Mouse (Mus musculus) embryo, embryonic 9.5 days (tissue): ENCODE data around the gene Mgat3.

Source experiments
- DNase-seq: peaks from one replicate; pipeline ENCODE4 v3.0.0-alpha.2; 2017; ENCODE audit errors: extremely low spot score

Mgat3 gene

DNA sequence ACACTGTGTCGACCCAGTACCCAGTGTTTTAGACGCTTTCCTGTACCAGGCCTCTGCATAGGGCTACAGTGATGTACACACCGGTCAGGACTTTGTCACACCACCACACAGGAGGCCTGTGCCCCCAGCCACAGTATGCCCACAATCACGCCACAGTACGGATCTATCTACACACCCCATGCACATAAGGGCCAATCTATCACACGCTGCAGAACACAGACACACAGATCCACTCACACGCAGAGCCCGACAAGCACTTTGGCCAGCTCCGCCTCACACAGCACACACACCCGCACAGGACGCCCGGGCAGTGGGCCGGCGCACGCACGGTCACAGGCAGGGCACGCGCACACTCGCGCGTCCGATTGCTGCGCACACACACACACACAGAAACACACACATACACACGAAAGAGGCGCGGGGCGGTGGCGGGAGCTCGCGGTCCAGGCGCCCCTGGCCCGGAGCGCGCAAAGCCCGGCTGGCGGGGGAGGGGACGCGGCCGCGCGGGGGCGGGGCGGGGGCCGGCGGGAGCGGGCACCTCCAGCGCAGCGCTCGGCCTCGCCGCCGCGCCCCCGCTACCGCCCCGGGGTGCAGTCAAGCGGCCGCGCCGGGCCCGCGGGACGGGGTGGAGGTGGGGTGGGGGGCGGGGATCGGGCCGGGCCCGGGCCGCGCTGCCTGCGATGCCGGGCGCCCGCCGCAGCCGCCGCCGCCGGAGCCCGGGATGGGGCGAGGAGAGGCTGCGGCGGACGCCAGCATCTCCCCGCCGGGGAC, at the start of gene Mgat3:
Gene Mgat3 (plus strand): TSS at position 721 of the 771 bp plus-strand sequence.
- DNase-seq: peak; percentile 69

- no peak for DNase-seq
Measured at GRCm38 (mm10) chr15:80124651-80125050, 48.9 kb upstream of the Mgat3 start.

GRCm38 (mm10) chr15:80127191-80127590, 46.3 kb upstream of the Mgat3 start:
- no peak for DNase-seq

- DNase-seq: no peak
Measured at GRCm38 (mm10) chr15:80129982-80130381, 43.5 kb upstream of the Mgat3 start.

DNA sequence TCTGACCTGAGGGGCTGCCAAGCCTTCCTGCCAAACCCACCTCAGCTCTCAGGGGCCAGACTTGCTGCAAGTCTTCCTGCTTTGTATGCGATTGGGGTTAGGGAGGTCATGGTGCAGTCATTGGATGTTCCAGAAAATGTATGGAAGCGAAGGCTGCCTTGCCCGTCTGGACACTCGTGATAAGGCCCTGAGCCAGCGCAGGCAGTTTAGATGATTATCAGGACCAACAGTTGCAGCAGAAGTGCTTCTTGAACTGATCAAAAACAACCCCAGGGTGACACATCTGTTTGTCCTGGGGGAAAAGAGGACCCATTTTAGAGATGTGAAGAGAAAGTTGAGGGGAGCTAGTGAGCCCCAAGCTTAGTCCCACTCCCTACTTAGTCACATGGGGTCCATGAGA, 42.8 kb upstream of the Mgat3 start:
- no peak for DNase-seq

GRCm38 (mm10) chr15:80131421-80131820, 42.1 kb upstream of the Mgat3 start:
- DNase-seq: no peak

DNA sequence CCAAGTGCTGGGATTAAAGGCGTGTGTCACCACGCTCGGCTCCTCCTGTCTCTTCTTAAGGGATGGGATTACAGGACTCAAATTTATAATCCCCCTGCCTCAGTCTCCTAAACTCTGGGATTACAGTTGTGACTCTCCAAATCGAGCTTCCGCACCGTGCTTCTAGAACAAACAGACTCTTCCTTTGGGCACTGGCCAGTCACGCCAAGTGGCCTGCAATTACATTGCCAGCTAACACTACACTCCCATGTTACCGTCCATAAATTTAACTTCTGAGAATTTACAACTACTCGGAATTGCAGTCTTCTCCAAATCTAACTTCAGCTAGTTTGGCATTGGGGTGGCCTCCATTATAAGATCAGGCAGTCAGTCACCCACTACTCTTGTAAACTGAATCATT, 41.1 kb upstream of the Mgat3 start:
- DNase-seq: no peak

GRCm38 (mm10) chr15:80132993-80133586, 40.4 kb upstream of the Mgat3 start, which contains the start of gene Tab1:
Gene Tab1 (plus strand): TSS chr15:80133127.
- peak; percentile 96 for DNase-seq

GRCm38 (mm10) chr15:80133682-80134449, 39.7 kb upstream of the Mgat3 start:
- DNase-seq: peak; percentile 45

- DNase-seq: no peak
Measured at GRCm38 (mm10) chr15:80134450-80134847, 39.1 kb upstream of the Mgat3 start.

DNA sequence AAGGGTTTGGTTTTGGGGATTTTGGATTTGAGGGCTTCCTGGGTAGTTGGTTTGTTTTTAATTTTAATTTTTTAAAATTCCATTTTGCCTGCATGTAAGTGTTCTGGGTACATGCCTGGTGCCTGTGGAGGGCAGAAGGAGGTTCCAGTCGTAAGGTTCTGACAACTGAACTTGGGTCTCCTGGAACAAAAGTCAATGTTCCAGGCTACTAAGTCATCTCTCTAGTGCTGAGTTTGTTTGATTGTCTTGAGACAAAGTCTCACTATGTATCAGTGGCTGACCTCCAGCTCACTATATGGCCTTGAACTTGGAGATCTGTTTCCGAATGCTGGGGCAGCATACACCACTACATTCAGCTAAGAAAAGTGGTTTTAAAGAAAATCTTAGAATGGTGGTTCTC, 38.0 kb upstream of the Mgat3 start:
- no peak for DNase-seq

GRCm38 (mm10) chr15:80136645-80137044, 36.9 kb upstream of the Mgat3 start:
- no peak for DNase-seq

DNA sequence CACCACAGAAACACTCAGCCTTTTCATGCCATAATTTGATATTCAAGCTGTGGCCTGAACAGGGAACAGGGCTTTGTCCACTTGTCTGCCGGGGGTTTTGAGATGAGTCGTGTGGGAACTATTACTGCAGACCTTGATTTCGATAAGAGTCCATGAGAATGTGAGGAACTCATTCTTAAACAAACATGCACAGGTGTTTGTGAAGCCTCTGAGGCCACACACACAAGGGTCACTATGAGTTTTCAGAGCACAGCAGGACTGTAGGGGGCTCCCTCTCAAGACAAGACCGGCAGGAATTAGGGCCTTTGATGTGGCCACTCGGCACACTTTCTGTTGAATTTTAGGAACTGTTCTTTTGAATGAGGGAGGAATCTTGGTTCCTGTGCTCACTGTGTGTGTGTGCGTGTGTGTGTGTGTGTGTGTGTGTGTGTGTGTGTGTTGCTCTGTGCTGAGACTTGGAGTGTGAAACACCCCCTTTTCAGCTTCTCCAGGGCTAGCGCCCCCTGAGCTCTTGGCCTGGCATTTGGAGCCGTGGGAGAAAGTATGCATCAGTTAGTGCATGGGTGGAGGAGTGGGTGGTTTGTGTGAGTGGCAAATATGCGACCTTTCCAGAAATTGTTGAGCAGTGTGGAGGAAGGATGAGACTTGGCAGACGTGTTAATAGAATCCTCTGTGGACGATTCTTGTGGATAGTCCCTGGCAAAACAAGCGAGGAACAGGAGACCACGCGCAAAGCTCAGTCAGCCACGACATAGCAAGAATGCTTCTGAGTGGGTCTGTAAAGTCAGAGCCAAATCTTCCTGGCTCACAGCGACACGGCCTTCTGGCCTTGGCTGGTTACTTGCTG, 35.4 kb upstream of the Mgat3 start:
- no peak for DNase-seq

GRCm38 (mm10) chr15:80140302-80140701, 33.2 kb upstream of the Mgat3 start:
- DNase-seq: no peak

DNA sequence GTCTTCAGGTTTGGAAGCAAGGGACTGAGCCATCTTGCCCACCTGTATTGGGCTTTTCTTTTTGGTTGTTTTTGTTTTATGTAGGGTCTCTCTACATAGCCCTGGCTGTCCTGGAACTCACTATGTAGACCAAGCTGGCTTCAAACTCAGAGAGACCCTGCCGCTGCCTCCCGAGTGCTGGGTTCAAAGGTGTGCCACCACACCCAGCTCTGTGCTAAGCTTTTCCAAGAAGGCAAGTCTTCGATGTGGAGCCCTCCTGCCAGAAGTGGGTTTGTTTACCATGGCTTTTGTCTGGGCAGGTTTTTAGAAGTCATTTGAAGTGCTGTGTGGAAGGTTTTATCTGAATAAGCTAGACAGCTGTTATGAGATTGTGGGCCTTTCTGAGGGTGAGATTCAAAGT, 32.6 kb upstream of the Mgat3 start:
- DNase-seq: no peak

GRCm38 (mm10) chr15:80142130-80142529, 31.4 kb upstream of the Mgat3 start:
- no peak for DNase-seq

DNA sequence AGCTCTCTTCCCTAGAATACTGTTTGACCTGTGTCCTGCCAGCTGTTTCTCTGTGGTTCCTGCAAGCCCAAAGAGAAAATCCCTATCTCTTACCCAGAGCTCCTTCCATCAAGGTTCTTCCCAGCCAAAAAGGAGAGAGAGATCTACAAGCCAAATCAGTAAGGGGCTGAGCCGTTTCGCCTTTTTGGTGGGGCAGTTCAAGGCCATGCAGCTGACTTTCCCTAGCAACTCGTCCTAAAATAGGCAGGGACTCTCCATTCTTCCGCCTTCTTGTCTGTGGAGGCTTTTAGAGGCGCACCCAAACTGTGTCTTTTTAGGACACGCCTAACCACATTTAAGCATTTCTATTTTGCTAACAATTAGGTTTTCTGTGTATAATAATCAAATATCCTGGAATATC, 29.8 kb upstream of the Mgat3 start:
- no peak for DNase-seq

GRCm38 (mm10) chr15:80145397-80145796, 28.1 kb upstream of the Mgat3 start:
- DNase-seq: no peak

DNA sequence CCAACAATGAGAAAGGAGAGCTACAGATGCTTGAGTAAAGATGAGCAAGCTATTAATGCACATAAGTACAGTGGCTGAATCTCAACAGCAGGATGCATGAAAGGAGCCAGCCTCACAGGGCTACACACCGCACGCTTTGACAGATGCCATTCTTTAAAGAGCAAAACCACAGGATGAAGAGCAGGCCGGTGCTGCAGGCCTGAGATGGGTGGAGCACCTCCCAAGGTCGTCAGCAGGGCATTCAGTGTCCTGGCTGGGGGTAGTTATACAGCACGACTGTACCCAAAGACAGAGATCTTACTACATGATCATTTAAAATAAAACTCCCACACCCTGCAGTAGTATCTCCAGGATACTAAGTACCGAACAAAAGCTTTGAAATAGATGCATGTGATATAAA, 27.4 kb upstream of the Mgat3 start:
- no peak for DNase-seq

- no peak for DNase-seq
Measured at GRCm38 (mm10) chr15:80147090-80147489, 26.4 kb upstream of the Mgat3 start.

- no peak for DNase-seq
Measured at GRCm38 (mm10) chr15:80147511-80147910, 26.0 kb upstream of the Mgat3 start.

DNA sequence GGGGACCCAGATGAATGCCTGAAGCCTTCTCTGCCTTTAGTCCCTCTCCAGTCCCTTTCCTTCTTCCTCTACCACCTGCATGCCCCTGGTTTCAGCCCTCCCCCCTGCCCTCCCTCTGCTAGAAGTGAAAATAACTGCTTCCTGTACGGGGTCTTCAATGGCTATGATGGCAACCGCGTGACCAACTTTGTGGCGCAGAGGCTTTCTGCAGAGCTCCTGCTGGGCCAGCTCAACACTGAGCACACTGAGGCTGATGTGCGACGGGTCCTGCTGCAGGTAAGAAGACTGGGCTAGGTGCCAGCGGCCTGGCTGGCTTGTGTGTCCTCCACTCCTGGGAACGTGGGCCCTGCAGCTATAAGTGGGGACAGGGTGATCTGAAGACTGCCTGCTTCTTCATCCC, 25.0 kb upstream of the Mgat3 start:
- DNase-seq: no peak
